Mouse (Mus musculus): Measurements from ENCODE around the gene Gpc3.

GRCm38 (mm10) chrX:52642126-52642525 is 28.4 kb upstream of the Gpc3 start:
- TF ChIP-seq CTCF (IDR thresholded peaks at IDR 0.05; ENCODE audit: insufficient read depth, low read length) (no peak), POLR2A (IDR thresholded peaks at IDR 0.05; ENCODE audit: borderline replicate concordance, extremely low read depth, low read depth, low read length) (no peak)
